Mouse (Mus musculus) Patski (cell line): ENCODE measurements at regions not wholly inside any gene's neighbourhood (a gene's known extent, or its start where the extent isn't known, plus 50 kb on each side); places are given as distances from the start of the nearest gene placed in this dataset.
A peak's percentile ranks its signal among the peaks of the same experiment; 100 is the strongest.

Experiments used
- ATAC-seq: fragments of 100-300 bp; one replicate; pipeline ENCODE4 v1.8.0; 2021
- CTCF ChIA-PET: fragments of 350-600 bp; sonication (Branson Sonifier 250); formaldehyde crosslinking; loops from one replicate; lab custom pipeline; 2022; ENCODE audit warnings: inconsistent platforms; lab: Charles Lee
- POLR2A ChIA-PET: fragments of 350-600 bp; sonication (Branson Sonifier 250); formaldehyde crosslinking; loops from one replicate; lab custom pipeline; 2022; ENCODE audit warnings: antibody characterized with exemption, inconsistent platforms; lab: Charles Lee
- DNase-seq: peaks from one replicate; pipeline ENCODE4 v3.0.0-alpha.2; 2011; ENCODE audit warnings: low read depth, low spot score
- H3K27me3 ChIP-seq: fragments of 371-371 bp; one replicate; pipeline ENCODE4 v1.5.1; 2021
- CTCF ChIP-seq: fragments of 100-300 bp; IDR thresholded peaks from one replicate; pipeline ENCODE4 v1.5.1; 2021
- in situ Hi-C: fragments of 300-500 bp; cut with MboI; formaldehyde crosslinking; loops from 3 replicates; pipeline ENCODE4 v1.11.1; 2018; ENCODE audit warnings: low pct_unique_long_range_greater_than_20kb, mixed read lengths

DNA sequence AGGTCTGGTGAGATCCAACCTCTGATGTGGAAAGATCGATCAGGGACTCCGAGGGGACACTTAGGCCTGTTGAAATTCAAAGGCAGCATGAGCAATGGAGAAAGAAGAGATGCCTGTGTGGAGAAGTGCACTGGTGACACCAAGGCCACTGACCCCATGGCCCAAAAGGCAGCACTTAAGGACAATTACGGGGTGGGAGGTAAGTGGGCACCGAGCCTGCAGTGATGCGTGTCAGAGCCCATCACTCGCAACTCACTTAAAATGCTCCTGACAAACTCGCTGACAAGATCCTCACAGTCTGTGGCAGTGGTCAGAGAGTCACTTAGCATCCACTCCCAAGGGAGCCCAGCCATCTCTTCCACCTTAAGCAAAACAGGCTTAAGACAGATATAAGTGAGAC is 207.7 kb upstream of the Mki67 start:
- in situ Hi-C loops = no loop called here
- ChIA-PET POLR2A (no interaction called here), CTCF (no interaction called here)

GRCm38 (mm10) chr7:135924641-135925040 is 208.5 kb upstream of the Mki67 start:
- DNase-seq = no peak
- H3K27me3 ChIP-seq = no peaks in the 10 kb centered on the region
- TF ChIP-seq CTCF = no peak
- no peak for ATAC-seq
- POLR2A ChIA-PET = no interaction called here
- CTCF ChIA-PET = no interaction called here
- in situ Hi-C loops = no loop called here

More for the DNA sequence above, 207.7 kb upstream of the Mki67 start:
- H3K27me3 ChIP-seq = no peaks in the 10 kb centered on the region
- no peak for ATAC-seq
- no peak for TF ChIP-seq CTCF
- DNase-seq = no peak

GRCm38 (mm10) chr7:135930091-135930490 is 213.9 kb upstream of the Mki67 start:
- in situ Hi-C loops = loop anchor here (10.0 kb wide), 1 partner anchor 75 kb away; no protein-coding TSS in a partner anchor
- ChIA-PET CTCF (no interaction called here), POLR2A (no interaction called here)
- DNase-seq (no peak), ATAC-seq (no peak)
- TF ChIP-seq CTCF = no peak
- H3K27me3 ChIP-seq = no peaks in the 10 kb centered on the region

GRCm38 (mm10) chr7:135932595-135933175 is 216.5 kb upstream of the Mki67 start:
- DNase-seq = no peak
- TF ChIP-seq CTCF = no peak
- H3K27me3 ChIP-seq = no peaks in the 10 kb centered on the region
- ATAC-seq = no peak
- CTCF ChIA-PET = no interaction called here
- in situ Hi-C loops = loop anchor here (10.0 kb wide), 1 partner anchor 78 kb away; no protein-coding TSS in a partner anchor
- POLR2A ChIA-PET = no interaction called here

GRCm38 (mm10) chr7:135935180-135935579 is 219.0 kb upstream of the Mki67 start:
- ChIA-PET CTCF (no interaction called here), POLR2A (no interaction called here)
- no peak for TF ChIP-seq CTCF
- no peak for ATAC-seq
- DNase-seq = no peak
- no peaks in the 10 kb centered on the region for H3K27me3 ChIP-seq
- in situ Hi-C loops = loop anchor here (10.0 kb wide), 1 partner anchor 80 kb away; no protein-coding TSS in a partner anchor

DNA sequence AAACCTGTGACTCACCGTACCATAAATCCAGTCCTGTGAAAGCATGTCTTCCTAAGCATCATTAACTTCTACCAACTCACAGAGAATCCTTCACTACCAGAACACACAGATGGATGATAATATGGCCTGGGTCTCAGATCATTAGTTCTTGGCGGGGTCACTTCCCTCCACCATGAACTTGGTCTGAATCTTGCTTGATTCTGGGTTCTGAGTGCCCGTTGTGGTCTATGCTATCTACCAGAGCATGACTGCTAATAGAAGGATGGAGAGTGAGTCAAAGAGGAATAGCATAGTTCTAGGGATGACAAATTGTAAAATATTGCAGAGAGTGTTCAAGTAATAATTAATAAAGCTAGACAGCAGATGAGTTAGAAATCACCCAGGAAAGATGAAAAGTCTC is 221.3 kb upstream of the Mki67 start:
- in situ Hi-C loops = loop anchor here (10.0 kb wide), 1 partner anchor 83 kb away; no protein-coding TSS in a partner anchor
- DNase-seq = peak; percentile 80
- no peak for TF ChIP-seq CTCF
- ATAC-seq = peak; percentile 86
- no peaks in the 10 kb centered on the region for H3K27me3 ChIP-seq
- POLR2A ChIA-PET = no interaction called here
- CTCF ChIA-PET = interaction anchor here (1.3 kb wide), 1 partner anchor 12 kb away, joined by 4 read pairs; no protein-coding TSS in a partner anchor

- no peaks in the 10 kb centered on the region for H3K27me3 ChIP-seq
- no peak for TF ChIP-seq CTCF
- CTCF ChIA-PET = no interaction called here
- ATAC-seq (no peak), DNase-seq (no peak)
- in situ Hi-C loops = loop anchor here (10.0 kb wide), 1 partner anchor 85 kb away; no protein-coding TSS in a partner anchor
- POLR2A ChIA-PET = no interaction called here
Measured at GRCm38 (mm10) chr7:135939341-135939740, 223.2 kb upstream of the Mki67 start.

- ChIA-PET CTCF (no interaction called here), POLR2A (no interaction called here)
- ATAC-seq = no peak
- DNase-seq = no peak
- in situ Hi-C loops = loop anchor here (5.0 kb wide), 1 partner anchor 64 kb away; no protein-coding TSS in a partner anchor
- TF ChIP-seq CTCF = no peak
- no peaks in the 10 kb centered on the region for H3K27me3 ChIP-seq
Measured at GRCm38 (mm10) chr7:135942826-135943225, 226.7 kb upstream of the Mki67 start.

DNA sequence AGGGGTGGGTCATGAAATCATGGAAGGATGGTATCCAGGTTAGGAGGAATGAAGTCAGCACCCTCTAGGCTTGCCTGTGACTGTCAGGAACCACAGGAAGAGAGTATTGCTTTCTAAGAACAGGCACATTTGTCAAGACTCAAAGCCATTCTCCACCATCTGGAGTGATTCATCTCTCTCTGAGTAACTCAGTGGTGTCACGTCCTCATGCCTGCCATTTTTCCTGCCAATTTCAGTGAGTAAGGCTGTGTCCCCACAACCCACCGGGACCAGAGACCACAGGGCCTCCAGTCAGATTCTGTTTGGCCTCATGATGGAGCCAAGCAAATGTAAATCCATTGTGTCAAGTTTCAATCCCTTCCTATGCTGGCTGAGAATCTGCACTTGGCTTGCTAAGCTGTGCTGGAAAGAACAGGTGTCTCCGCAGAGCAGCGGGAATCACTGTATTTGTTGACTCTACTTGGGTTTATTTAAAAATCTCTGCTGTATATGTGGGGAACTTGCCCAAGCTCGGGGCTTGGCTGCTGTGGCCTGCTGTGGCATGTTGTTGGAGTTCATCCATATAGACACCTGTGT is 230.0 kb upstream of the Mki67 start:
- no peak for DNase-seq
- POLR2A ChIA-PET = no interaction called here

DNA sequence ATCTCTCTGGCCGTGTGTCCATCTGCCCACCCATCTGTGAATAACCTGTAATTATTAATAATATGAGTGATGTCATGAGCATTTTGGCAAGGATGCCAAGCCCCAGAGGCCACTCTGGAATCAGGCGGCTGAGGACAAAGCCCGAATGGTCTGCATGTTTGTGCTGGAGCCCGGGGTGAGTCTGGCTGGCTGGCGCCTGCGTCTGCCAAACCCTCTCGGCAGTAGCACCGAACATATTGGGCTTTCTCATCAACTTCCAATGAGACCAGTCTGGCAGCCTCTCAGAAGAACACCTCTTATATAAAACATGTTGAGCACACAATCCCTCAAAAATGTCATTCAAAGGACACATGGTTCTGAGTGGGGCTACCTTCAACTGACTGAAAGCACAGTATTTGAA is 244.9 kb upstream of the Mki67 start:
- in situ Hi-C loops = no loop called here

More for the DNA sequence above, 230.0 kb upstream of the Mki67 start:
- CTCF ChIA-PET = interaction anchor here (1.2 kb wide), 1 partner anchor 12 kb away, joined by 4 read pairs; no protein-coding TSS in a partner anchor
- ATAC-seq = no peak
- no peaks in the 10 kb centered on the region for H3K27me3 ChIP-seq
- in situ Hi-C loops = no loop called here
- no peak for TF ChIP-seq CTCF

GRCm38 (mm10) chr7:135965528-135965927 is 249.4 kb upstream of the Mki67 start:
- DNase-seq (no peak), ATAC-seq (no peak)
- ChIA-PET CTCF (no interaction called here), POLR2A (no interaction called here)
- no peaks in the 10 kb centered on the region for H3K27me3 ChIP-seq
- TF ChIP-seq CTCF = no peak
- in situ Hi-C loops = no loop called here

More for the DNA sequence above, 244.9 kb upstream of the Mki67 start:
- TF ChIP-seq CTCF = no peak
- no peak for ATAC-seq
- POLR2A ChIA-PET = no interaction called here
- DNase-seq = no peak
- CTCF ChIA-PET = no interaction called here
- no peaks in the 10 kb centered on the region for H3K27me3 ChIP-seq
